Mouse (Mus musculus) heart, adult 2 months (tissue): ENCODE measurements around the gene Pklr.

Experiments used
- CTCF ChIP-seq: fragments of 200-600 bp; IDR thresholded peaks from 2 replicates; pipeline ENCODE4 v1.8.1; 2022; ENCODE audit warnings: antibody characterized with exemption, mild to moderate bottlenecking, moderate library complexity
- POLR2A ChIP-seq: fragments of 200-500 bp; IDR thresholded peaks from 2 replicates; pipeline ENCODE4 v1.6.1; 2011; ENCODE audit warnings: mild to moderate bottlenecking, low read depth, low read length, control low read depth; ENCODE audit not compliant: insufficient read depth

- TF ChIP-seq CTCF = no peak
- no peak for TF ChIP-seq POLR2A
These were observed 51.3 kb downstream of the Pklr start for GRCm38 (mm10) chr3:89187197-89187596.
